Mouse (Mus musculus) liver, embryonic 16.5 days (tissue): Measurements from ENCODE around the gene Gm21972. TPM values are rescaled to one million over a fixed set of nuclear protein-coding genes. Genes with fewer than 3 reads are reported as not detected.

Experiments
- ATAC-seq: fragments of 200-750 bp; cut with Nextera tagmentation; 2 replicates; pipeline ENCODE4 v1.8.0; 2017; ENCODE audit warnings: low read depth, mild to moderate bottlenecking, moderate number of reproducible peaks, moderate library complexity
- H3K27ac ChIP-seq: fragments of 300-500 bp; sonication (generic); 2 replicates; pipeline ENCODE4 v1.5.1; 2014; ENCODE audit warnings: mild to moderate bottlenecking, low read length
- H3K27me3 ChIP-seq: fragments of 300-500 bp; sonication (generic); 2 replicates; pipeline ENCODE4 v1.6.1; 2014; ENCODE audit warnings: low read depth, low read length, mixed read lengths; ENCODE audit not compliant: control insufficient read depth, insufficient read depth
- H3K36me3 ChIP-seq: fragments of 300-500 bp; sonication (generic); 2 replicates; pipeline ENCODE4 v1.6.1; 2014; ENCODE audit warnings: mild to moderate bottlenecking; ENCODE audit not compliant: control insufficient read depth, insufficient read depth
- H3K4me1 ChIP-seq: fragments of 300-500 bp; sonication (generic); 2 replicates; pipeline ENCODE4 v1.6.1; 2014; ENCODE audit warnings: low read depth, low read length, mixed read lengths; ENCODE audit not compliant: control insufficient read depth
- H3K4me2 ChIP-seq: fragments of 300-500 bp; sonication (generic); 2 replicates; pipeline ENCODE4 v1.6.1; 2014; ENCODE audit warnings: low read depth, low read length, mixed read lengths
- H3K4me3 ChIP-seq: fragments of 300-500 bp; sonication (generic); 2 replicates; pipeline ENCODE4 v1.5.1; 2014; ENCODE audit warnings: low read depth, mild to moderate bottlenecking, low read length
- H3K9ac ChIP-seq: fragments of 300-500 bp; sonication (generic); 2 replicates; pipeline ENCODE4 v1.6.1; 2014; ENCODE audit warnings: low read depth, low read length
- H3K9me3 ChIP-seq: fragments of 300-500 bp; sonication (generic); replicated peaks from 2 replicates; pipeline ENCODE4 v1.6.1; 2016; ENCODE audit warnings: low read length; ENCODE audit not compliant: control insufficient read depth
- WGBS: fragments of 180-500 bp; shearing (Covaris S2); extraction: QIAGEN DNeasy Blood & Tissue Kit; methylation state at CpG from one replicate; pipeline ENCODE4 v1.1.7; 2014; ENCODE audit not compliant: insufficient replicate concordance; 5-methylcytosine and 5-hydroxymethylcytosine counted together
- polyA plus RNA-seq: library from polyadenylated mRNA; unstranded; fragments of >200 nt; fragmentation: Nextera tagmentation; extraction: Ambion mirVana; gene quantifications from 2 replicates; pipeline ENCODE4 v1.2.1, GENCODE M21; 2015

Gene Gm21972
- polyA plus RNA-seq, 1 experiment from 2014 or later: not detected

- no peak overlapping the region for H3K9ac ChIP-seq
- peaks cover 10% of the 10 kb centered on the region for H3K36me3 ChIP-seq
- H3K4me2 ChIP-seq: no peak overlapping the region
- no peak overlapping the region for H3K27ac ChIP-seq
- ATAC-seq: no peak
- H3K9me3 ChIP-seq: no peaks in the 10 kb centered on the region
- no peaks in the 10 kb centered on the region for H3K27me3 ChIP-seq
- 63% methylated on average over 4 of the region's 4 CpGs for WGBS
- no peaks in the 10 kb centered on the region for H3K4me1 ChIP-seq
- no peak overlapping the region for H3K4me3 ChIP-seq
These were observed 9.7 kb downstream of the Gm21972 start for GRCm38 (mm10) chr1:86143165-86143564.

- no peak for ATAC-seq
- H3K36me3 ChIP-seq: peaks cover 2% of the 10 kb centered on the region
- H3K27me3 ChIP-seq: no peaks in the 10 kb centered on the region
- no peak overlapping the region for H3K9ac ChIP-seq
- WGBS: 68% methylated on average over 21 of the region's 21 CpGs
- H3K4me2 ChIP-seq: no peak overlapping the region
- no peaks in the 10 kb centered on the region for H3K9me3 ChIP-seq
- no peak overlapping the region for H3K27ac ChIP-seq
- no peak overlapping the region for H3K4me3 ChIP-seq
- H3K4me1 ChIP-seq: no peaks in the 10 kb centered on the region
These were observed 10.8 kb downstream of the Gm21972 start for GRCm38 (mm10) chr1:86144001-86144944.

GRCm38 (mm10) chr1:86146293-86146692, 12.9 kb downstream of the Gm21972 start:
- WGBS: 66% methylated on average over 5 of the region's 5 CpGs
- H3K36me3 ChIP-seq: no peaks in the 10 kb centered on the region
- no peaks in the 10 kb centered on the region for H3K4me1 ChIP-seq
- H3K9ac ChIP-seq: no peak overlapping the region
- H3K27me3 ChIP-seq: no peaks in the 10 kb centered on the region
- no peak overlapping the region for H3K27ac ChIP-seq
- no peak overlapping the region for H3K4me3 ChIP-seq
- ATAC-seq: no peak
- H3K9me3 ChIP-seq: no peaks in the 10 kb centered on the region
- no peak overlapping the region for H3K4me2 ChIP-seq

GRCm38 (mm10) chr1:86147557-86147956, 14.1 kb downstream of the Gm21972 start:
- no peaks in the 10 kb centered on the region for H3K27me3 ChIP-seq

GRCm38 (mm10) chr1:86148161-86148560, 14.7 kb downstream of the Gm21972 start:
- H3K9ac ChIP-seq: no peak overlapping the region
- no peak overlapping the region for H3K4me2 ChIP-seq
- H3K4me1 ChIP-seq: peaks cover under 1% of the 10 kb centered on the region
- 69% methylated on average over 9 of the region's 9 CpGs for WGBS
- H3K9me3 ChIP-seq: no peaks in the 10 kb centered on the region
- H3K36me3 ChIP-seq: no peaks in the 10 kb centered on the region
- H3K4me3 ChIP-seq: no peak overlapping the region
- ATAC-seq: no peak
- no peak overlapping the region for H3K27ac ChIP-seq
- no peaks in the 10 kb centered on the region for H3K27me3 ChIP-seq

More at GRCm38 (mm10) chr1:86147557-86147956, 14.1 kb downstream of the Gm21972 start:
- H3K27ac ChIP-seq: no peak overlapping the region
- ATAC-seq: no peak
- no peaks in the 10 kb centered on the region for H3K36me3 ChIP-seq
- WGBS: 37% methylated on average over 5 of the region's 5 CpGs
- no peak overlapping the region for H3K4me2 ChIP-seq
- H3K4me3 ChIP-seq: no peak overlapping the region
- H3K4me1 ChIP-seq: no peaks in the 10 kb centered on the region
- H3K9ac ChIP-seq: no peak overlapping the region
- no peaks in the 10 kb centered on the region for H3K9me3 ChIP-seq

- ATAC-seq: no peak
- H3K9me3 ChIP-seq: no peaks in the 10 kb centered on the region
- H3K36me3 ChIP-seq: no peaks in the 10 kb centered on the region
- H3K9ac ChIP-seq: no peak overlapping the region
- H3K4me3 ChIP-seq: no peak overlapping the region
- WGBS: 59% methylated on average over 6 of the region's 6 CpGs
- no peak overlapping the region for H3K4me2 ChIP-seq
- no peaks in the 10 kb centered on the region for H3K27me3 ChIP-seq
- no peak overlapping the region for H3K27ac ChIP-seq
- H3K4me1 ChIP-seq: peaks cover 21% of the 10 kb centered on the region
These were observed 17.5 kb downstream of the Gm21972 start for GRCm38 (mm10) chr1:86150929-86151328.

GRCm38 (mm10) chr1:86151376-86151775, 17.9 kb downstream of the Gm21972 start:
- H3K9me3 ChIP-seq: no peaks in the 10 kb centered on the region
- ATAC-seq: no peak
- H3K9ac ChIP-seq: no peak overlapping the region
- peaks cover 21% of the 10 kb centered on the region for H3K4me1 ChIP-seq
- no peaks in the 10 kb centered on the region for H3K36me3 ChIP-seq
- no peak overlapping the region for H3K27ac ChIP-seq
- WGBS: 69% methylated on average over 7 of the region's 7 CpGs
- H3K27me3 ChIP-seq: no peaks in the 10 kb centered on the region
- no peak overlapping the region for H3K4me2 ChIP-seq
- H3K4me3 ChIP-seq: no peak overlapping the region

GRCm38 (mm10) chr1:86152618-86153017, 19.2 kb downstream of the Gm21972 start:
- Histone ChIP-seq H3K9ac (no peak overlapping the region), H3K9me3 (no peaks in the 10 kb centered on the region), H3K36me3 (no peaks in the 10 kb centered on the region), H3K4me1 (peaks cover 21% of the 10 kb centered on the region), H3K27me3 (no peaks in the 10 kb centered on the region), H3K4me3 (no peak overlapping the region), H3K27ac (no peak overlapping the region), H3K4me2 (no peak overlapping the region)
- no peak for ATAC-seq
- WGBS: 71% methylated on average over 1 of the region's 1 CpGs

- H3K27ac ChIP-seq: peak within 1 kb of the TSS; percentile 94
- H3K4me3 ChIP-seq: peak within 1 kb of the TSS; percentile 82
- H3K27me3 ChIP-seq: no peaks in the 10 kb centered on the region
- peak; percentile 100 for ATAC-seq
- 2% methylated on average over 40 of the region's 40 CpGs for WGBS
- no peaks in the 10 kb centered on the region for H3K36me3 ChIP-seq
- H3K4me1 ChIP-seq: peaks cover 24% of the 10 kb centered on the region
- peak within 1 kb of the TSS; percentile 83 for H3K4me2 ChIP-seq
- H3K9ac ChIP-seq: peak within 1 kb of the TSS; percentile 64
- no peaks in the 10 kb centered on the region for H3K9me3 ChIP-seq
These were observed 20.8 kb downstream of the Gm21972 start, which contains the start of gene Armc9 for GRCm38 (mm10) chr1:86154133-86154823. Gene Armc9, plus strand, starts transcription at chr1:86154780.
